Mouse (Mus musculus): Measurements from ENCODE around the gene Cbx4.

DNA sequence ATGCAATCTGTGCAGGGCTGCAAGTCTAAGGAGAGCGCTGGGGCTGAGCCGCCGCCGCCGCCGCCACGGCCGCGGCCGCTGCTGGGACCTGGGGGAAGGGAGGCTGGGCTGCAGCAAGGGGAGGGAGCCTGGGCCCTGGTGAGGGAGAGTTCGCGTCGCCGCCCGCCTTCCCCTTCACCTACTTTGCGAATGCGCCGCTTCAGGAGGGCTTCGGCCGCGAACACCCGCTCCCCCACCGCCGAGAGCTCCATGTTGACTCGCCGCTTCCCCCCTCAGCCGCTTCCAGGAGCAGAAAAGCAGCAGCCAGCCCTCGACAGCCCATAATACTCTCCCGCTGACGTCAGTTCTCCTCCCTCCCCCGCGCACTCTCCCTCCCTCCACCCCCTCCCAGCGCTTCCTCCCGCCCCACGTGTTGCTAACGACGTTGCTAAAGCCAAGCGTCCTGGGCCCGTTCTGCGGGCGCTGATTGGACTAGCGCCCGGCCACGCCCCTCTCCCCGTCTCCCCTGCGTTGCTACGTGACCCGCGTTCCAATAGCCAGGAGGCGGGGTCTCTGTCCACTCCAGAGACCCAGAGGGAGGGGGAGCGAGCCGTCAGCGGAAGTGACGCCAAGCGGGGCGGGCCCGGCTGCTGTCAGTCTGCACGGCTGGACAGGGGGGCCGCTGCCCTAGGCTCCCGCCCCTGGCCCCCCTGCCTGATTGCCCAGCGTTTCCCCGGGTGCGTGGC, 45.3 kb downstream of the Cbx4 start, which contains the start of gene Cbx8:
- no peak for TF ChIP-seq CTCF (IDR thresholded peaks at IDR 0.05; ENCODE audit: extremely low read depth, insufficient read depth, insufficient read length, insufficient replicate concordance)
- TF ChIP-seq POLR2A (IDR thresholded peaks at IDR 0.05; ENCODE audit: low read depth, low read length) = peak; percentile 74

All from spleen, adult 2 months (tissue).